In the genomic region with DNA sequence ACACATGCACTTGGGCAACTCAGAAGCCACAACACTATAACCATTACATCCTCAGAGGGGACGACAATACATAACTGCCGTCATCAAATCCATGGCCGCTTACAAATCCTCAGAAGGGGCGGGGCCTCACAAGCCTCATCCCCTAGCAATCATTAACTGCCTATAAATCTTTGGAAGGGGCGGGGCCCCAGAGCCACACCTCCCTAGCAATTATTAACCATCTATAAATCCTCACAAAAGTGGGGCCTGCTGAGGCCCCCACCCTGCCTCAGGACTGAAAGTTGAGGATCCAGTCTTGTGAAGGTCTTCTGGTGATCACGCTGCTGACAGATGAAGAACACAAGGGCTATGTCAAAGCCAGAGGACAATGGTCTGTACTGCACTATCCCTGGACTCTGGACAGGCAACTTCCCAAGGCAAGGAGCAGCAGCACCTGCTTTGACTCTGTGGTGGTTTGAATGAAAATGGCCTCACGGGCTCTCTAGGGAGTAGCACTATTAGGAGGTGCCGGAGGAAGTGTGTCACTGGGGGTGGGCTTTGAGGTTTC, we compare ENCODE assay signal across 15 mouse cellular contexts. TPM values are rescaled to one million over a fixed set of nuclear protein-coding genes. Genes with fewer than 3 reads are reported as not detected.
DNase-seq lines count a peak whose midpoint lies in the region; ATAC-seq lines count a peak whose summit lies in the region.
"Had no signal": no experiment of that assay in that cellular context is flagged by ENCODE, and none has a peak within 500 bp of the region (broad histone marks: within the 10 kb centered on the region; RNA-seq: fewer than 3 reads in every experiment).

No protein-coding gene starts in this region.

- H3K36me3 ChIP-seq in forebrain, embryonic 16.5 days (ENCODE audit: control insufficient read depth, insufficient read depth), result no peaks in the 10 kb centered on the region
- no peaks in the 10 kb centered on the region for H3K36me3 ChIP-seq in forebrain, embryonic 12.5 days (replicated peaks)
- H3K36me3 ChIP-seq in lung, embryonic 15.5 days, result no peaks in the 10 kb centered on the region
- H3K36me3 ChIP-seq in intestine, embryonic 14.5 days (ENCODE audit: control insufficient read depth, insufficient read depth, low read length), result no peaks in the 10 kb centered on the region
- H3K36me3 ChIP-seq: limb, embryonic 15.5 days; neural tube, embryonic 12.5 days had no signal

- 82% methylated on average over 8 of the region's 8 CpGs for WGBS in forebrain, embryonic 16.5 days
- WGBS in forebrain, embryonic 12.5 days, result 89% methylated on average over 8 of the region's 8 CpGs
- WGBS in lung, embryonic 15.5 days, result 71% methylated on average over 8 of the region's 8 CpGs
- WGBS in intestine, embryonic 14.5 days, result 65% methylated on average over 8 of the region's 8 CpGs
- WGBS in large intestine, adult 2 months, result 35% methylated on average over 8 of the region's 8 CpGs

- no peaks in the 10 kb centered on the region for H3K27me3 ChIP-seq in forebrain, embryonic 16.5 days (replicated peaks; ENCODE audit: control insufficient read depth, insufficient read depth, low read length)
- no peaks in the 10 kb centered on the region for H3K27me3 ChIP-seq in forebrain, embryonic 12.5 days
- H3K27me3 ChIP-seq in lung, embryonic 15.5 days, result no peaks in the 10 kb centered on the region
- no peaks in the 10 kb centered on the region for H3K27me3 ChIP-seq in intestine, embryonic 14.5 days (replicated peaks; ENCODE audit: control insufficient read depth, insufficient read depth, low read length)
- H3K27me3 ChIP-seq: limb, embryonic 15.5 days; neural tube, embryonic 12.5 days had no signal

- DNase-seq in lung, postnatal 36 days, result no peak
- peak; percentile 62 for DNase-seq in intestine, embryonic 14.5 days (ENCODE audit: low spot score)
- DNase-seq in large intestine, adult 2 months (ENCODE audit: low read depth, low spot score), result peak; percentile 22
- DNase-seq in spleen, postnatal 4 days (ENCODE audit: low spot score in 2 of 2), result no peak
- DNase-seq in B cell, adult 2 months, result no peak
- DNase-seq: adrenal gland, postnatal 25 days; embryo, embryonic 11 days; kidney, adult 2 months; lung, adult 2 months had no signal

- no peaks in the 10 kb centered on the region for H3K9me3 ChIP-seq in forebrain, embryonic 16.5 days (ENCODE audit: control insufficient read depth, low read length)
- H3K9me3 ChIP-seq in forebrain, embryonic 12.5 days, result no peaks in the 10 kb centered on the region
- H3K9me3 ChIP-seq in lung, embryonic 15.5 days, result no peaks in the 10 kb centered on the region
- no peaks in the 10 kb centered on the region for H3K9me3 ChIP-seq in intestine, embryonic 14.5 days (ENCODE audit: control insufficient read depth, low read length)
- H3K9me3 ChIP-seq: limb, embryonic 15.5 days; neural tube, embryonic 12.5 days had no signal

- no peak overlapping the region for H3K9ac ChIP-seq in forebrain, embryonic 16.5 days (replicated peaks; ENCODE audit: low read depth, low read length)
- H3K9ac ChIP-seq in forebrain, embryonic 12.5 days, result no peak overlapping the region
- no peak overlapping the region for H3K9ac ChIP-seq in lung, embryonic 15.5 days
- H3K9ac ChIP-seq in intestine, embryonic 14.5 days (ENCODE audit: low read length), result no peak overlapping the region
- H3K9ac ChIP-seq: limb, embryonic 15.5 days; neural tube, embryonic 12.5 days had no signal

- ATAC-seq in forebrain, embryonic 16.5 days, result no peak
- ATAC-seq in forebrain, embryonic 12.5 days (ENCODE audit: low FRiP score), result no peak
- 0 out of 2 replicates have a peak, but pooled peaks have one; percentile 32 for ATAC-seq in lung, embryonic 15.5 days (ENCODE audit: borderline replicate concordance, extremely low read depth, low FRiP score, low TSS enrichment)
- ATAC-seq in intestine, embryonic 14.5 days (replicated peaks; ENCODE audit: low FRiP score, low TSS enrichment, low read depth), result peak; percentile 59
- ATAC-seq: CD4-positive, CD25-positive, alpha-beta regulatory T cell, adult 4 months had no signal

- peaks cover 22% of the 10 kb centered on the region for H3K4me1 ChIP-seq in forebrain, embryonic 16.5 days (replicated peaks; ENCODE audit: control insufficient read depth, insufficient read depth, low read length)
- H3K4me1 ChIP-seq in forebrain, embryonic 12.5 days, result no peaks in the 10 kb centered on the region; the same call in 1 of the 2 replicates
- H3K4me1 ChIP-seq in lung, embryonic 15.5 days, result peaks cover 8% of the 10 kb centered on the region; the same call in 1 of the 2 replicates
- H3K4me1 ChIP-seq in intestine, embryonic 14.5 days (replicated peaks; ENCODE audit: control insufficient read depth, insufficient read depth, low read length), result peaks cover 7% of the 10 kb centered on the region
- H3K4me1 ChIP-seq: neural tube, embryonic 12.5 days had no signal

- H3K4me3 ChIP-seq in forebrain, embryonic 16.5 days (replicated peaks; ENCODE audit: low read length), result no peak overlapping the region
- H3K4me3 ChIP-seq in forebrain, embryonic 12.5 days (replicated peaks), result no peak overlapping the region
- H3K4me3 ChIP-seq in lung, embryonic 15.5 days, result no peak overlapping the region
- no peak overlapping the region for H3K4me3 ChIP-seq in intestine, embryonic 14.5 days (ENCODE audit: low read depth, low read length)
- H3K4me3 ChIP-seq: limb, embryonic 15.5 days; neural tube, embryonic 12.5 days had no signal

- H3K27ac ChIP-seq in forebrain, embryonic 16.5 days (ENCODE audit: low read length), result peak overlapping the region; percentile 63
- H3K27ac ChIP-seq in forebrain, embryonic 12.5 days, result no peak overlapping the region
- H3K27ac ChIP-seq in lung, embryonic 15.5 days, result no peak overlapping the region
- no peak overlapping the region; the same call in 1 of the 2 replicates for H3K27ac ChIP-seq in intestine, embryonic 14.5 days (ENCODE audit: low read depth)
- H3K27ac ChIP-seq: limb, embryonic 15.5 days; neural tube, embryonic 12.5 days had no signal

- H3K4me2 ChIP-seq in forebrain, embryonic 16.5 days (ENCODE audit: low read length), result no peak overlapping the region
- no peak overlapping the region for H3K4me2 ChIP-seq in forebrain, embryonic 12.5 days
- no peak overlapping the region for H3K4me2 ChIP-seq in lung, embryonic 15.5 days
- H3K4me2 ChIP-seq in intestine, embryonic 14.5 days (ENCODE audit: low read length), result no peak overlapping the region
- H3K4me2 ChIP-seq: limb, embryonic 15.5 days; neural tube, embryonic 12.5 days had no signal

RNA-seq across cellular contexts. Expression of gene Prkar1b, which starts 10.8 kb away (rescaled TPM):
- 208 and 245 TPM in 2 replicates for polyA plus RNA-seq in forebrain, embryonic 16.5 days (2015; fragmentation: Nextera tagmentation; extraction: Ambion mirVana)
- polyA plus RNA-seq in forebrain, embryonic 12.5 days (2016; fragmentation: Nextera tagmentation; extraction: Ambion mirVana), result 35.2 and 37.0 TPM in 2 replicates
- 16.0 and 16.9 TPM in 2 replicates for polyA plus RNA-seq in lung, embryonic 15.5 days (2015; fragmentation: Nextera tagmentation; extraction: Ambion mirVana)
- polyA plus RNA-seq in intestine, embryonic 14.5 days (2014; fragmentation: Nextera tagmentation; extraction: Ambion mirVana), result 25.6 and 26.7 TPM in 2 replicates
- 4.7 and 6.0 TPM in 2 replicates for polyA plus RNA-seq in large intestine, adult 2 months (2012; rRNA removed)

RNA-seq across cellular contexts. Expression of gene Dnaaf5, which starts 11.0 kb away (rescaled TPM):
- polyA plus RNA-seq in forebrain, embryonic 16.5 days (2015; fragmentation: Nextera tagmentation; extraction: Ambion mirVana), result 2.7 and 3.3 TPM in 2 replicates
- polyA plus RNA-seq in forebrain, embryonic 12.5 days (2016; fragmentation: Nextera tagmentation; extraction: Ambion mirVana), result 5.9 and 7.5 TPM in 2 replicates
- polyA plus RNA-seq in lung, embryonic 15.5 days (2015; fragmentation: Nextera tagmentation; extraction: Ambion mirVana), result 6.4 and 6.6 TPM in 2 replicates
- polyA plus RNA-seq in intestine, embryonic 14.5 days (2014; fragmentation: Nextera tagmentation; extraction: Ambion mirVana), result 7.4 and 7.9 TPM in 2 replicates
- 9.7 and 13.3 TPM in 2 replicates for polyA plus RNA-seq in large intestine, adult 2 months (2012; rRNA removed)

Comparison
In these comparisons a context has a peak if more than half of its experiments do, and no peak if none do; other contexts are left out.
1. ATAC-seq: peak in lung, embryonic 15.5 days (single experiment) and intestine, embryonic 14.5 days (single experiment); none in forebrain, embryonic 16.5 days (single experiment) and forebrain, embryonic 12.5 days (single experiment).
2. DNase-seq: peak in intestine, embryonic 14.5 days (single experiment) and large intestine, adult 2 months (single experiment); none in lung, postnatal 36 days (single experiment), spleen, postnatal 4 days (0 of 2) and B cell, adult 2 months (0 of 2).